9 mouse cellular contexts compared by ENCODE assay signal in genomic region chr11:120659509-120660300, GRCm38 (mm10). TPM values are rescaled to one million over a fixed set of nuclear protein-coding genes. Genes with fewer than 3 reads are reported as not detected.
DNase-seq lines count a peak whose midpoint lies in the region; ATAC-seq and TF ChIP-seq lines count a peak whose summit lies in the region.
"Had no signal": no experiment of that assay in that cellular context is flagged by ENCODE, and none has a peak within 500 bp of the region (broad histone marks: within the 10 kb centered on the region; RNA-seq: fewer than 3 reads in every experiment).

No protein-coding gene starts in this region.

- peak overlapping the region; percentile 62 for H3K4me2 ChIP-seq in hindbrain, embryonic 15.5 days
- H3K4me2 ChIP-seq in liver, embryonic 15.5 days: peak overlapping the region; percentile 66
- H3K4me2 ChIP-seq in stomach, postnatal 0 days (replicated peaks; ENCODE audit: low read depth): peak overlapping the region; percentile 66

- peak; percentile 56 for DNase-seq in adrenal gland, adult 2 months
- no peak for DNase-seq in adrenal gland, adult (ENCODE audit: inconsistent age in 2 of 2, low spot score in 1 of 2)
- DNase-seq in ES-E14 (ENCODE audit: low read depth, low spot score): no peak
- DNase-seq in stomach, postnatal 0 days (ENCODE audit: low spot score): no peak
- no peak for DNase-seq in right cerebral cortex, postnatal 4 days
- DNase-seq in spleen, postnatal 4 days (ENCODE audit: low spot score in 2 of 2): no peak

- 0 out of 2 replicates have a peak overlapping the region, but pooled peaks have one; percentile 7 for H3K27ac ChIP-seq in ES-E14 (ENCODE audit: insufficient read depth, low read depth, low read length, poor library complexity, severe bottlenecking)
- no peak overlapping the region for H3K27ac ChIP-seq in hindbrain, embryonic 15.5 days (replicated peaks)
- no peak overlapping the region for H3K27ac ChIP-seq in liver, embryonic 15.5 days (replicated peaks)
- H3K27ac ChIP-seq in stomach, postnatal 0 days (replicated peaks): no peak overlapping the region

- peak overlapping the region; percentile 84 to 86 for H3K4me3 ChIP-seq in ES-E14 (ENCODE audit: insufficient read depth in 1 of 2, low read depth in 1 of 2, low read length in 2 of 2, poor library complexity in 1 of 2, severe bottlenecking in 1 of 2)
- H3K4me3 ChIP-seq in hindbrain, embryonic 15.5 days: peak overlapping the region; percentile 36
- H3K4me3 ChIP-seq in liver, embryonic 15.5 days (replicated peaks): peak overlapping the region; percentile 45
- peak overlapping the region; percentile 43 for H3K4me3 ChIP-seq in stomach, postnatal 0 days (ENCODE audit: low read depth, low read length)

- H3K27me3 ChIP-seq in hindbrain, embryonic 15.5 days: peaks cover 81% of the 10 kb centered on the region
- H3K27me3 ChIP-seq in liver, embryonic 15.5 days: peaks cover 94% of the 10 kb centered on the region
- H3K27me3 ChIP-seq in stomach, postnatal 0 days (ENCODE audit: control insufficient read depth, insufficient read depth, low read length): peaks cover 21% of the 10 kb centered on the region

- H3K36me3 ChIP-seq in ES-E14 (ENCODE audit: control insufficient read depth, insufficient read depth, low read length, poor library complexity, severe bottlenecking): no peaks in the 10 kb centered on the region; the same call in 1 of the 2 replicates
- H3K36me3 ChIP-seq in hindbrain, embryonic 15.5 days: no peaks in the 10 kb centered on the region
- H3K36me3 ChIP-seq in liver, embryonic 15.5 days (replicated peaks): no peaks in the 10 kb centered on the region
- no peaks in the 10 kb centered on the region for H3K36me3 ChIP-seq in stomach, postnatal 0 days (ENCODE audit: control insufficient read depth, insufficient read depth, low read length)

- TF ChIP-seq CTCF in stomach, postnatal 0 days (IDR thresholded peaks at IDR 0.05; ENCODE audit: low read depth): no peak

- peaks cover 13 to 22% of the 10 kb centered on the region in 2 experiments for H3K4me1 ChIP-seq in ES-E14 (ENCODE audit: control insufficient read depth in 2 of 2, insufficient read depth in 2 of 2, low read length in 2 of 2, poor library complexity in 1 of 2)
- peaks cover 19% of the 10 kb centered on the region for H3K4me1 ChIP-seq in hindbrain, embryonic 15.5 days (replicated peaks)
- peaks cover 25% of the 10 kb centered on the region for H3K4me1 ChIP-seq in liver, embryonic 15.5 days (replicated peaks)
- peaks cover 3% of the 10 kb centered on the region; the same call in 1 of the 2 replicates for H3K4me1 ChIP-seq in stomach, postnatal 0 days (replicated peaks; ENCODE audit: control insufficient read depth, insufficient read depth)

- no peaks in the 10 kb centered on the region for H3K9me3 ChIP-seq in ES-E14 (ENCODE audit: control insufficient read depth, insufficient read depth, low read depth, low read length)
- no peaks in the 10 kb centered on the region for H3K9me3 ChIP-seq in hindbrain, embryonic 15.5 days
- H3K9me3 ChIP-seq in liver, embryonic 15.5 days (replicated peaks): no peaks in the 10 kb centered on the region
- no peaks in the 10 kb centered on the region for H3K9me3 ChIP-seq in stomach, postnatal 0 days (ENCODE audit: control insufficient read depth, low read length)

- H3K9ac ChIP-seq in ES-E14 (ENCODE audit: insufficient read depth, low read depth, low read length, poor library complexity, severe bottlenecking): peak overlapping the region; percentile 79
- 0 out of 2 replicates have a peak overlapping the region, but pooled peaks have one; percentile 8 for H3K9ac ChIP-seq in hindbrain, embryonic 15.5 days
- no peak overlapping the region for H3K9ac ChIP-seq in liver, embryonic 15.5 days
- peak overlapping the region; percentile 23; the same call in 1 of the 2 replicates for H3K9ac ChIP-seq in stomach, postnatal 0 days (ENCODE audit: low read length)

- peak; percentile 32 for ATAC-seq in hindbrain, embryonic 15.5 days (ENCODE audit: low FRiP score, low read depth)
- 0 out of 2 replicates have a peak, but pooled peaks have one; percentile 9 for ATAC-seq in liver, embryonic 15.5 days (ENCODE audit: insufficient read depth)
- no peak for ATAC-seq in stomach, postnatal 0 days (ENCODE audit: low FRiP score, low TSS enrichment)

- TF ChIP-seq EP300 in stomach, postnatal 0 days (optimal IDR thresholded peaks at IDR 0.05): no peak

- in situ Hi-C loops in ES-E14 (cut with MboI; ENCODE audit: low sequenced_read_pairs in 2 of 2, unreplicated experiment in 2 of 2): no loop called here

- 3% methylated on average over 40 of the region's 50 CpGs for WGBS in hindbrain, embryonic 15.5 days
- WGBS in liver, embryonic 15.5 days (ENCODE audit: insufficient replicate concordance): 3% methylated on average over 50 of the region's 50 CpGs
- WGBS in stomach, postnatal 0 days: 3% methylated on average over 49 of the region's 50 CpGs

TF ChIP-seq in ES-E14, 5 proteins besides CTCF, POLR2A, EP300 and RAD21:
- TF ChIP-seq ZNF384 (IDR thresholded peaks at IDR 0.05; ENCODE audit: low read depth, low read length): no peak
- TF ChIP-seq ZC3H11A (IDR thresholded peaks at IDR 0.05; ENCODE audit: borderline replicate concordance, low read depth, low read length): no peak
- TF ChIP-seq CHD2 (IDR thresholded peaks at IDR 0.05; ENCODE audit: low read depth, low read length): no peak

RNA-seq across cellular contexts. Expression of gene Notum, which starts 1.3 kb away (rescaled TPM):
- 1 to 10 TPM; 2.8 to 8.1 TPM for total RNA-seq in adrenal gland, adult 2 months (2021)
- polyA plus RNA-seq in adrenal gland, adult 2 months (2012; rRNA removed): 7.4 and 9.3 TPM in 2 replicates
- total RNA-seq in ES-E14 (2012; rRNA removed): 47.8 and 196 TPM in 2 replicates
- polyA plus RNA-seq in hindbrain, embryonic 15.5 days (2015; fragmentation: Nextera tagmentation; extraction: Ambion mirVana): 2.2 and 2.3 TPM in 2 replicates
- polyA plus RNA-seq in liver, embryonic 15.5 days (2015; fragmentation: Nextera tagmentation; extraction: Ambion mirVana): 0.33 and 0.40 TPM in 2 replicates
- polyA plus RNA-seq in stomach, postnatal 0 days (2015; fragmentation: Nextera tagmentation; extraction: Ambion mirVana): 1.4 and 2.7 TPM in 2 replicates
- total RNA-seq: common myeloid progenitor, adult 5-6 weeks had no signal

RNA-seq across cellular contexts. Expression of gene Myadml2, which starts 11.7 kb away (rescaled TPM):
- total RNA-seq in adrenal gland, adult 2 months (2021): 1 to 10 TPM in 1 of 2 experiments, not detected in 1; 1.0 TPM
- 0.11 and 0.59 TPM in 2 replicates for polyA plus RNA-seq in adrenal gland, adult 2 months (2012; rRNA removed)
- 0.63 TPM in 1 of 2 replicates, not detected in the other for total RNA-seq in ES-E14 (2012; rRNA removed)
- polyA plus RNA-seq in hindbrain, embryonic 15.5 days (2015; fragmentation: Nextera tagmentation; extraction: Ambion mirVana): 0.67 and 1.0 TPM in 2 replicates
- 0.29 and 1.0 TPM in 2 replicates for polyA plus RNA-seq in liver, embryonic 15.5 days (2015; fragmentation: Nextera tagmentation; extraction: Ambion mirVana)
- polyA plus RNA-seq in stomach, postnatal 0 days (2015; fragmentation: Nextera tagmentation; extraction: Ambion mirVana): 0.21 TPM in 1 of 2 replicates, not detected in the other
- total RNA-seq: common myeloid progenitor, adult 5-6 weeks had no signal

RNA-seq across cellular contexts. Expression of gene Aspscr1, which starts 13.1 kb away (rescaled TPM):
- 10 to 100 TPM; 74.9 to 84.1 TPM for total RNA-seq in adrenal gland, adult 2 months (2021)
- polyA plus RNA-seq in adrenal gland, adult 2 months (2012; rRNA removed): 124 and 125 TPM in 2 replicates
- total RNA-seq in ES-E14 (2012; rRNA removed): 85.2 and 144 TPM in 2 replicates
- polyA plus RNA-seq in hindbrain, embryonic 15.5 days (2015; fragmentation: Nextera tagmentation; extraction: Ambion mirVana): 140 and 154 TPM in 2 replicates
- polyA plus RNA-seq in liver, embryonic 15.5 days (2015; fragmentation: Nextera tagmentation; extraction: Ambion mirVana): 45.1 and 47.9 TPM in 2 replicates
- 74.1 and 81.1 TPM in 2 replicates for polyA plus RNA-seq in stomach, postnatal 0 days (2015; fragmentation: Nextera tagmentation; extraction: Ambion mirVana)

RNA-seq across cellular contexts. Expression of gene Pycr1, which starts 16.1 kb away (rescaled TPM):
- 1 to 10 TPM; 1.0 to 1.9 TPM for total RNA-seq in adrenal gland, adult 2 months (2021)
- 3.5 and 3.6 TPM in 2 replicates for polyA plus RNA-seq in adrenal gland, adult 2 months (2012; rRNA removed)
- 19.0 and 19.6 TPM in 2 replicates for total RNA-seq in ES-E14 (2012; rRNA removed)
- 19.0 and 21.3 TPM in 2 replicates for polyA plus RNA-seq in hindbrain, embryonic 15.5 days (2015; fragmentation: Nextera tagmentation; extraction: Ambion mirVana)
- 5.1 and 5.7 TPM in 2 replicates for polyA plus RNA-seq in liver, embryonic 15.5 days (2015; fragmentation: Nextera tagmentation; extraction: Ambion mirVana)
- 13.9 and 18.4 TPM in 2 replicates for polyA plus RNA-seq in stomach, postnatal 0 days (2015; fragmentation: Nextera tagmentation; extraction: Ambion mirVana)

RNA-seq across cellular contexts. Expression of gene Mafg, which starts 26.3 kb away (rescaled TPM):
- 10 to 100 TPM; 48.1 to 60.7 TPM for total RNA-seq in adrenal gland, adult 2 months (2021)
- polyA plus RNA-seq in adrenal gland, adult 2 months (2012; rRNA removed): 54.3 and 66.9 TPM in 2 replicates
- total RNA-seq in ES-E14 (2012; rRNA removed): 42.6 and 48.4 TPM in 2 replicates
- polyA plus RNA-seq in hindbrain, embryonic 15.5 days (2015; fragmentation: Nextera tagmentation; extraction: Ambion mirVana): 42.5 and 42.7 TPM in 2 replicates
- polyA plus RNA-seq in liver, embryonic 15.5 days (2015; fragmentation: Nextera tagmentation; extraction: Ambion mirVana): 37.6 and 42.3 TPM in 2 replicates
- polyA plus RNA-seq in stomach, postnatal 0 days (2015; fragmentation: Nextera tagmentation; extraction: Ambion mirVana): 21.0 and 21.3 TPM in 2 replicates
